Mouse (Mus musculus) embryo, embryonic 11 days (tissue): Measurements from ENCODE around the gene Gm49354.
"Not testable (repeated sequence)": the region's sequence is repeated elsewhere in the genome, so short reads cannot be mapped to it uniquely, and the experiment has no call there.

Experiments
- DNase-seq: peaks from one replicate; pipeline ENCODE4 v3.0.0-alpha.2; 2015

Gm49354 gene

GRCm38 (mm10) chr13:59782145-59782544, at the start of gene Gm49354:
Gene Gm49354, minus strand, starts transcription at chr13:59782245.
- DNase-seq, result no peak

DNA sequence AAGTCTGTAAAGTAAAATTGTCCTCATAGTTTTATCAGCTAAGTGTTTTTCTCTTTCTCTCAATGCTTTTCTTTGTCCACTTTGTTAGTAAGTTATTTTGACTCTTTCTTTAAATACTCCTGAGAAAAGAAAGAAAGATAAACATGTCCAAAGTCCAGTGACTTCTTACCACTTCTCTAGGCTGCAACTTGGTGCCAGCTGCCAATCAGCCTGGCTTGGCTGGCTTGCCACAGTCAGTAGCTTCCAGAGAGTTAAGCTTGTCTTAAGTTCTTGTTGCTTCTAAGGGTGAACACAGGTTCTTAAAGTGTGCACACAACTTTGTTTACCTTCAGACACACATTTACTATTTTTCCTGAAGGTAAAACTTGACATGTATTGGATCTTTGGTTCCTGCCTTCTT, 43.9 kb upstream of the Gm49354 start:
- no peak for DNase-seq

DNA sequence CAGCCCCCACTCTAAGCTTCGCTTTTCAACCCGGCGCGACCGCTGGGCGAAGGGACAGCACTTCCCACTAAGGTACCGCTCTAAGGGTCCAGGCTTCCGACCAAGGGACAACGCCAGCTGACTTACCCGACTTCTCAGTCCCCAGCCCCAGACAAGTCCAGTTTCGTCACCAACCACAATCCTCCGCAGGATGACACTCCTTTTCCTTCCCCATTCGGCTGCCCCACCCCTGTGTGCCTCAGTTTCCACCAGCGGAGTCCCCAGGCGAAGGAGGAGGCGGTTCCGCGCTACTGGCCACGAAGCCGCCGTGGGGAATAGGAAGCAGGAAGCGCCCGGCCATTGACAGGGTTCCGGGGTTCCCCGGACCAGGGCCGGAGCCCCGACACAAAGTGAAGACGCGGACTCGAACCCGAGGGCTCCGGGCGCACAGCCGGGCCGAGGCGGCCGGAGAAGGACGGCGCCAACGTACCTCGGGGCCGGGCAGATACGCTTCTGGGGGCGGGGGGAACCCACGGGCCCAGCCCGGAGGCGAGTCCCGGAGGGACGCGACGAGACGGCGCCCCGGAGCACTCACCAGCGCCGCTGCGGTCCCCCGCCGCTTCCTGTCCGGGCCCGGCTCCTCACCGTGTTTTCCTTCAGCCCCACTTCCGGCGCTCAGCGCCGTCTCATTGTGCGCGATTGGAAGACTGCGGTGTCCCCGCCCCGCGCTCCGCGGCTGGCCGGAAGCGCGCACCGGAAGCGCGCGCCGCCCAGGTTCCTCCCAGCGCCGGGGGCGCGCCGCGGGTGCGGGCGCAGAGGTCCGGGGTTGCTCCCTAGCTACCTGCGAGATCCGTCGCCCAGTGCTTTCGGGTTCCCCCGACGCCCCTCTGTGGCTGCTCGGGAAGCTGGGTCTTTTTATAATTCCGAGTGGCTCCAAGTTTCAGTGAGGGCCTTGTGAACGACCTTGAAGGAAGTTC, 40.7 kb upstream of the Gm49354 start, which contains the start of gene Tut7:
TSS of gene Tut7 (minus strand) at position 641 of the 956 bp plus-strand sequence.
- DNase-seq, result peak; percentile 98

DNA sequence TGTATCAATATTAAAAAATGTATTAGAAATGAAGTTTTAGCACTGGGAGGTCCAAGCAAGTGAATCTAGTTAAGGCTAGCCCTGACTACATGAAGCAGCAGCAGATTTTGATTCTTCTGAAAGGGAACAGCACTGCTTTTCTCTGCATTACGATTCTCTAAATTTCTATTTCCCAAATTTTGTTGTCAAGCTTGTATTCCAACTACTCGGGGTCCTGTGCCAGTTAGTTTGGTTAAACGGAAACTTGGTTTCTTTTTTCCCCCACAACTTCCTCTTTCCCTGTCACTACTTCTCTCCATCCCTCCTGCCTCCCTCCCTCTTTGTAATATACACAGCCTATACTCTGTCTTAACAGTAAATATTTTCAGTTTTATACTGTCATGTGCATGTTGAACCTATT, 38.8 kb upstream of the Gm49354 start:
- no peak for DNase-seq

- DNase-seq, result no peak
Measured at GRCm38 (mm10) chr13:59820114-59820513, 38.1 kb upstream of the Gm49354 start.

GRCm38 (mm10) chr13:59817352-59817751, 35.3 kb upstream of the Gm49354 start:
- no peak for DNase-seq

DNA sequence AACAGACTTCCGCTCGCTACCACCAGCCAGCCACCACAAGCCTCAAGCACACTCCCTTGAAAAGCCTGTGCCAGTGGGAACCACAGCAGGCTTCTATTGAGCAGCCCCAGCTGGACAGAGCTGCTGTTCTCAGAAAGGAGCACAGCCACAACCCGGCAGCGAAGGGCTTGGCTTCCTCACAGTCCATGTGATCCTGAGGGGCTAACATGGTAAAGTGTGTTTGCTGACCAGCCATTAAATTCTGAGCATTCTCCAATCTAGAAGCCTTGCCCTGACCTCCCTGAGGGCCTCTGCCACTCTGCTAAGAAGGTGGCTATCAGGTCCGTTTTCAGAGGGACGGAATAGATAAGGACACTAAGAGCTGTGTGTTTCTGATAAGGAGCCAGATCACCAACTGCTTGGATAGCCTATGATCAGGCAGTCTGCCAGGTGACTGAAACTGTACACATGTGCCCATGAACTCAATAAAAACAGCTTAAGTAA, 32.1 kb upstream of the Gm49354 start:
- no peak for DNase-seq

DNA sequence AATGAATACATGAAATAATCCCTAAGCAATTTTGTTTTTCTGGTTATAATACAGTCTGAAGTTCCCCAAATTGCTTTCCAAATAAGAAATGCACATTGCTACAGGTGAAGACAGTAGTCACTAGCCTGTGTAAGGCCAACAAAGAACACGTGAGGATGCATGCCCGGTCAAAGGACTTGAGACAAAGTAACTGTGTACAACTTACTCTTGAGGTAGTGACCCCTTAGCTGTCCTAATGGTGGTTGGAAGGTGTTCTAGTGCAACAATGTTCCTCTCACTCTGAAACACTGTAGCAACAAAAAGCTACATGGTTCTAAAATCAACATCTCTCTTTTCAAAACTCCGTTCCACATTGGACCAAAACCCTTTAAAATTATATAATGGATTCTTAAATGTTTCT, 29.5 kb upstream of the Gm49354 start:
- no peak for DNase-seq

DNA sequence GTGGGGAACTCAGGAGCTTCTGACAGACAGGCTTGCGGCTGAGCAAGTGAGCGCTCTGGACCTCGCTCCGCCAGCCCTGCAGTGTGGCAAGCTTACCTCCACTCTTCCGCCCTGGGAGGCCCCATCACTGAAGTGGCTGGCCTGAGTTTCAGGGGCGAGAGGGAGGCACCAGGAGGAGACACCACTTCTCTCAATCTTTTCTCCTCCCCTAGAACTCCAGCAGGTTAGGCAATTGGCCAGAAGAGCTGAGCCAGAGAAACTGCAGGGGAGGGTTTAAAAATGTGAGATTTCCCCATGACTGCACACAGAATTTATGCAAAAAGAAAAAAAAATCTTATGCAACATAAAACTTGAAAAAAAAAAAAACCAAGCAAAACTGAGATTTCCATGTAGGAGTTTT, 19.0 kb upstream of the Gm49354 start:
- DNase-seq, result no peak

DNA sequence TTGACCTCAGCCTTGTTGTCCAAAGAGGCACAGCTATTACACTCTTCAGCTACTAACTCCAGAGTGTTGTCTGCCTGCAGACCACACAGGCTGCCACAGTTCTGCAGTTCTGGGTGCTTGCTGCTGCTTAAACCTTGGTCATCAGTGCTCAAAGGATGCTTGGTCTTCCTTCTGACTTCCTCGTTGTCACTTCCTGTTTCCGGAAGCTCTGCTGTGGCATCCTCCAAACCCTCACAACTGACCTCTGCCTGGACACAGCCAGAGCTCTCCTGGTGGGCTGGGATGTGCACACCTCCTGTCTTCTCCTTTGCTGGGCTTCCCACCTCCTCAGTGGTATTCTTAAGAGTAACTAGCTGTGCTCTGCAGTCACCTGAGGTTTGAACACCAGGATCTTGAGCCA, 18.0 kb upstream of the Gm49354 start:
- DNase-seq, result no peak

DNA sequence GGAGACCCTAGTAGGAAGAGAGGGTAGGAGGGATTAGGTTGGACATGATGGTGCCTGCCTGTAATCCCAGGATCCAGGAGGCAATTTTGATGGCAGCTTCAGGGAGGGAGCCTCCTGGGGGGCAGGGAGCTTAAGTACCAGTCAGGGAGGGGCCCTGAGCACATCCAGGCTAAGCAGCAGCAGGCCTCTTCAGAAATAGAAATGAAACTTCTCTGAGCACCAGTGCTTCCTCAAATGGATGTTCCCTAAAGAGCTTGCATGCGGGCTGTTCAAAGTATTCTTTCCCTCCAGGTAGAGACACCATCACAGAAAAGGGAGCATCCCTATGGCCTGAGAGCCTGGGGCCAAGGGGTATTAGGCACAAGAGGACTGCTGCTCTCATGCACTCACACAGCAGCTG, 16.3 kb upstream of the Gm49354 start:
- DNase-seq, result no peak

GRCm38 (mm10) chr13:59796466-59796848, 14.4 kb upstream of the Gm49354 start:
- DNase-seq, result no peak

DNA sequence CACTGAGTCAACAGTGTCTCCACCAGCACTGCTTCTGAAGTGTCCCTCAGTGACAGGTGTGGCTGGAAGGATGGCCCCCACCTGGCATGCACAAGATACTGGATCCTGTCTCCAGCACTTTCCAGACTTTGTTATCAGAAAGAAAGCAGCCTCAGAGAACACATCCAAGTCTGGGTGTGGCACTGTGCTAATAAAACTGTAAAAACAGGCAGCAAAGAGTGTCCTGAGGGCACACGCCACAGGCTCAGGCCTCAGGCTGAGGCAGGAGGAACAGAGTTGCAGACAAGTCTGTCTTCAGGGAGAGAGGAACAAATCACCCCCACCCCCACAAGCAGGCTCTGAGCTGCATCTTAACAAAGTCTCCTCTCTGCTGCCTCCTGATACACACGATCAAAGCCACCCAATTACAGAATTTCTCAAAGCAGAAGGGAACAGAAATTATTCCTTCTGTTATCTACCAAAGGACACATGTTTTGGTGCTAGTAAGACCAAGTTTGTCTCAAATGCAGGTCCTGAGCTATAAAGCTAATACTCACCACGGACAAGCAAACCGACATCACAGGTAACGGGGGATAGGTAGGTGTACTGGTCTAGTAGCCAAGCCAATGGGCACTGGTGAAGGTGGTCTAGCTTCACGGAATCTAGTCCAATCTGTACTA, 13.9 kb upstream of the Gm49354 start:
- DNase-seq, result no peak

- DNase-seq, result no peak
Measured at GRCm38 (mm10) chr13:59794786-59795185, 12.7 kb upstream of the Gm49354 start.

DNA sequence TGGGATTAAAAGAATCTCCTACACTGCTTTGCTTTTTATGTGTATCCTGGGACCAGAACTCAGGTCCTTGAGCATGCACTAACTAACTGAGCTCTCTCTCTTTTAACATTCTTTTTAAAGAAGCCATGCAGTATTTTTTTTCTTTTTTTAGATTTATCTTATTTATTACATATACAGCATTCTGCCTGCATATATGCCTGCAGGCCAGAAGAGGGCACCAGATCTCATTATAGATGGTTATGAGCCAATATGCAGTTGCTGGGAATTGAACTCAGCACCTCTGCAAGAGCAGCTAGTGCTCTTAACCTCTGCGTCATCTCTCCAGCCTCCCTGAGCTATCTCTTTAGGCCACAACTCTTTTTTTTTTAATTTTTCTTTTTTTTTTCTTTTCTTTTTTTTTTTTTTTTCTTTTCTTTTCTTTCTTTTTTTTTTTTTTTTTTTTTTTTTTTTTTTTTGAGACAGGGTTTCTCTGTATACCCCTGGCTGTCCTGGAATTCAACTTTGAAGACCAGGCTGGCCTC, 2.2 kb downstream of the Gm49354 start:
- DNase-seq, result not testable (repeated sequence)

DNA sequence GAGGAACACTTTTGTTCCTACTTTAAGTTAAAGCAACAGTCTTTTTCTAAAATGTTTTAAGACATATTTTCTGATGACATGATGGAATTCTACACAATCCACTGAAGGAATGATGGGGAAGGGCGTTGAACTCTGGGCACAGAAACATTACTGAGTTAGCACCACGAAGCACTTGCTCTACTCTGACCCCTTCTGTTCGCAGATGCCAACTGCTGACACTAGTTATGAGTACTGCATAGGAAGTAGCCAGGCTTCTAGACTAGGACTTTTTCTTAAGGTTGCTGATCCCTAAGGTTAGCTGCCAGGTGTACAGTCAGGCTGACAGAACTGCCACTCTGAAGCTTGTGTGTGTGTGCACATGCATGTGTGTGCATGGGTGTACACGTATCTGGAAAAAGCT, 2.8 kb downstream of the Gm49354 start:
- no peak for DNase-seq

DNA sequence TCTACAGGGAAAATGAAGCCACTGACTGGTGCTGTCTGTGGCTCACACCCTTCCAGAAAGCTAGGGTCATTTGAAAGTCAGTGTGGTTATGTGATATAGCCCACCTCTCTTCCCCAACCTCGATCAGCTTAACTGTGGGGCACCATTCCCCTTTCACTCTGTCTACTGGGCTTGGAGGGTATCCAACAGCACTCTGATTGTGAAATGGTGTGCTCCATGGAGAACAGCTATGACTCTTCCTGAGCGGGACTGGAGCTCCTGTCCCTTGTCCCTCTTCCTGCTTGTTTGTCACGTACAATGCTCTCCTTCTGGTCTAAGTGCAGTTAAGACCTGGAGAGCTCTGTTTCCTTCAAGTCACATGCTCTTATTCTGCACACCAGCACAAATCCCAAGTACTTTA, 6.9 kb downstream of the Gm49354 start:
- no peak for DNase-seq

GRCm38 (mm10) chr13:59771257-59771656, 10.8 kb downstream of the Gm49354 start:
- DNase-seq, result no peak

- no peak for DNase-seq
Measured at GRCm38 (mm10) chr13:59770847-59771246, 11.2 kb downstream of the Gm49354 start.

DNA sequence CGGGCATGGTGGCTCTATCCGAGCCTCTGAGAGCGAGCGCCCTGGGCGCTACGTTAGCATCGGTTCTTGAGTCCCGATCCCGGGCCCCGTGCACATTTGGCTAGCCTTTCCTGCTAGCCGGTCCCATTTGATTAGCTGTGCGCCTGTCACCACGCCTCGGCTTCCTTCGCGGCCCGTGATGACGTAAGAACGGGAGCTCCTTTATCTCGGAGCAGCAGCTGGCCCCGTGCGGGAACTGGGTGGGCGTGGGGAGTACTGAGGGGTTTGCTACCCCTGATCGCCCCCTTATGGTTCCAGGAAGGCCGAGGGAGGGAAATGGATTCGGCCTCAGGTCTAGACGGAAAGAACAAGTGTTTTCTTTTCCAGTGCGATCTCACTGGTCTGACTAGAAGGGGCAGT, 11.9 kb downstream of the Gm49354 start:
- peak; percentile 95 for DNase-seq

GRCm38 (mm10) chr13:59769296-59770163, 12.5 kb downstream of the Gm49354 start, which contains the start of gene Isca1:
Gene Isca1, minus strand, starts transcription at chr13:59769810.
- DNase-seq, result peak; percentile 98

DNA sequence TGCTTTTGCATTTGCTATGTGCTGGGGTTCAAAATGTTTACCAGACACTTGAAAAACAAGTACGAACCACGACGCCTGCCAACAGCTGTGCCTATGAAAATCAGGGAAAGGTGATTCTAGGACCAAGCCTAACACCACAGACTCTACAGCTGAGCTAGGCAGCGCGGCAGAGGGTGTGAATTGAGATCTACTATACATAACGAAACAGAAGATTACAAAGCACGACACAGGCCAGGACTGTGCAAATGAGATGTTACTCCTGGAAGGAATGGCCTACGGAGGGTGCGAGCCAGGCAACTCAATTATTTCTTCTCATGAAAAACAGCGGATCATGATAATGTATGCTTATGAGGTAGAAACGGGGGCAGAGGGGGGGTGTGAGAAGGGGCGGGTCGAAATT, 13.5 kb downstream of the Gm49354 start:
- no peak for DNase-seq
